Mouse (Mus musculus) small intestine, adult 2 months (tissue): ENCODE results near the gene Cln3. TPM values are rescaled to one million over a fixed set of nuclear protein-coding genes. Genes with fewer than 3 reads are reported as not detected.

Source experiments
- H3K27ac ChIP-seq: fragments of 200-500 bp; 2 replicates; pipeline ENCODE4 v1.5.1; 2012; ENCODE audit warnings: low read depth, low read length, control low read depth, inconsistent platforms; ENCODE audit not compliant: insufficient read depth
- H3K27me3 ChIP-seq: fragments of 200-500 bp; 2 replicates; pipeline ENCODE4 v1.6.1; 2012; ENCODE audit warnings: mild to moderate bottlenecking, moderate library complexity, low read length, inconsistent platforms; ENCODE audit not compliant: control insufficient read depth, insufficient read depth
- H3K36me3 ChIP-seq: fragments of 200-500 bp; 2 replicates; pipeline ENCODE4 v1.6.1; 2012; ENCODE audit warnings: mild to moderate bottlenecking, low read length, control low read depth, inconsistent platforms; ENCODE audit not compliant: control insufficient read depth, insufficient read depth
- H3K4me1 ChIP-seq: fragments of 200-500 bp; 2 replicates; pipeline ENCODE4 v1.6.1; 2012; ENCODE audit warnings: low read length, inconsistent platforms, mixed read lengths; ENCODE audit not compliant: control insufficient read depth, insufficient read depth, insufficient read length
- H3K4me3 ChIP-seq: fragments of 200-500 bp; 2 replicates; pipeline ENCODE4 v1.5.1; 2012; ENCODE audit warnings: low read depth, mild to moderate bottlenecking, control low read depth, inconsistent platforms, low read length, moderate library complexity
- CTCF ChIP-seq: fragments of 200-500 bp; IDR thresholded peaks from 2 replicates; pipeline ENCODE4 v1.5.1; 2012; ENCODE audit warnings: low read depth, mild to moderate bottlenecking, control low read depth, inconsistent platforms, low read length, moderate library complexity, mixed read lengths; ENCODE audit not compliant: insufficient replicate concordance, insufficient read length; ENCODE audit errors: extremely low read depth
- POLR2A ChIP-seq: fragments of 200-500 bp; IDR thresholded peaks from 2 replicates; pipeline ENCODE4 v1.6.1; 2012; ENCODE audit warnings: low read depth, mild to moderate bottlenecking, control low read depth, inconsistent platforms, low read length, moderate library complexity
- WGBS: fragments of 180-500 bp; shearing (Covaris S2); methylation state at CpG from one replicate; pipeline ENCODE4 v1.1.7; 2018; 5-methylcytosine and 5-hydroxymethylcytosine counted together
- polyA plus RNA-seq: library from polyadenylated mRNA; depleted of rRNA; stranded (reverse); fragments of >200 nt; gene quantifications from 2 replicates; pipeline ENCODE4 v1.2.3, GENCODE M21; 2012; rRNA removed

The Cln3 gene
- 24.9 and 55.7 TPM in 2 replicates for polyA plus RNA-seq

GRCm38 (mm10) chr7:126585717-126586116 lies at the start of gene Cln3:
Cln3 (minus strand) TSS chr7:126585817.
- Histone ChIP-seq H3K36me3 (no peaks in the 10 kb centered on the region), H3K4me1 (peaks cover 10% of the 10 kb centered on the region), H3K27ac (peak within 1 kb of the TSS; percentile 61), H3K27me3 (no peaks in the 10 kb centered on the region), H3K4me3 (peak within 1 kb of the TSS; percentile 39)
- 77% methylated on average over 6 of the region's 6 CpGs for WGBS
- TF ChIP-seq CTCF: no peak
- TF ChIP-seq POLR2A: no peak

GRCm38 (mm10) chr7:126635375-126635774 lies 49.8 kb upstream of the Cln3 start:
- Histone ChIP-seq H3K36me3 (no peaks in the 10 kb centered on the region), H3K4me3 (no peak overlapping the region), H3K27me3 (no peaks in the 10 kb centered on the region), H3K27ac (no peak overlapping the region), H3K4me1 (no peaks in the 10 kb centered on the region; the same call in 1 of the 2 replicates)
- TF ChIP-seq CTCF (no peak), POLR2A (no peak)

- no peaks in the 10 kb centered on the region for H3K27me3 ChIP-seq
- 38% methylated on average over 2 of the region's 2 CpGs for WGBS
- no peak overlapping the region for H3K4me3 ChIP-seq
- TF ChIP-seq CTCF (no peak), POLR2A (no peak)
- peaks cover 2% of the 10 kb centered on the region; the same call in 1 of the 2 replicates for H3K4me1 ChIP-seq
- H3K36me3 ChIP-seq: no peaks in the 10 kb centered on the region
- no peak overlapping the region for H3K27ac ChIP-seq
Observed at GRCm38 (mm10) chr7:126632478-126632877, 46.9 kb upstream of the Cln3 start.

GRCm38 (mm10) chr7:126630824-126631518 lies 45.4 kb upstream of the Cln3 start, which contains the start of gene Nupr1:
Nupr1 (minus strand) TSS chr7:126630861.
- H3K27me3 ChIP-seq: no peaks in the 10 kb centered on the region
- peaks cover 2% of the 10 kb centered on the region; the same call in 1 of the 2 replicates for H3K4me1 ChIP-seq
- H3K36me3 ChIP-seq: no peaks in the 10 kb centered on the region
- H3K4me3 ChIP-seq: no peak within 1 kb of the TSS
- WGBS: 47% methylated on average over 4 of the region's 4 CpGs
- TF ChIP-seq POLR2A: no peak
- TF ChIP-seq CTCF: no peak
- no peak within 1 kb of the TSS for H3K27ac ChIP-seq

GRCm38 (mm10) chr7:126629915-126630314 lies 44.3 kb upstream of the Cln3 start:
- Histone ChIP-seq H3K4me1 (peaks cover 8% of the 10 kb centered on the region; the same call in 1 of the 2 replicates), H3K27ac (no peak overlapping the region), H3K27me3 (no peaks in the 10 kb centered on the region), H3K36me3 (no peaks in the 10 kb centered on the region), H3K4me3 (no peak overlapping the region)
- WGBS: 6% methylated on average over 3 of the region's 3 CpGs
- TF ChIP-seq POLR2A: no peak
- no peak for TF ChIP-seq CTCF

GRCm38 (mm10) chr7:126628111-126628510 lies 42.5 kb upstream of the Cln3 start:
- peak overlapping the region; percentile 10; the same call in 1 of the 2 replicates for H3K27ac ChIP-seq
- H3K27me3 ChIP-seq: no peaks in the 10 kb centered on the region

GRCm38 (mm10) chr7:126625807-126626600 lies 40.4 kb upstream of the Cln3 start:
- Histone ChIP-seq H3K36me3 (no peaks in the 10 kb centered on the region), H3K4me3 (no peak overlapping the region), H3K4me1 (peaks cover 8% of the 10 kb centered on the region; the same call in 1 of the 2 replicates), H3K27me3 (no peaks in the 10 kb centered on the region), H3K27ac (peak overlapping the region; percentile 53)
- no peak for TF ChIP-seq POLR2A
- TF ChIP-seq CTCF: no peak
- 72% methylated on average over 3 of the region's 3 CpGs for WGBS

More at GRCm38 (mm10) chr7:126628111-126628510, 42.5 kb upstream of the Cln3 start:
- H3K4me1 ChIP-seq: peaks cover 8% of the 10 kb centered on the region; the same call in 1 of the 2 replicates
- no peaks in the 10 kb centered on the region for H3K36me3 ChIP-seq
- 78% methylated on average over 6 of the region's 6 CpGs for WGBS
- TF ChIP-seq CTCF (no peak), POLR2A (no peak)
- H3K4me3 ChIP-seq: no peak overlapping the region
